Mouse (Mus musculus) adrenal gland, postnatal 36 days (tissue): ENCODE measurements around the gene Gm49336. TPM values are rescaled to one million over a fixed set of nuclear protein-coding genes. Genes with fewer than 3 reads are reported as not detected.

Experiments used
- microRNA-seq: library from miRNA; unstranded; fragments of <30 nt; microRNA quantifications from one replicate; pipeline ENCODE4 v1.2.0, GENCODE M21; 2021
- total RNA-seq, 2 experiments: library from RNA; stranded (reverse); gene quantifications; 2 replicates each; pipeline ENCODE4 v1.2.3; 2021

The Gm49336 gene
- total RNA-seq, 2 experiments from 2014 or later = 35.7 to 47.4 TPM

Small RNA genes lying within 50 kb of the gene (microRNA-seq; reads per million reads assigned to microRNA genes)
- gene Mir719 = not detected

Other genes with a start within 250 kb of the Gm49336 start
- 1 to 10 TPM in 1 of 2 experiments, under 1 TPM in 1; 0.99 to 1.9 TPM for gene Atp8a2, start 54.3 kb downstream of the Gm49336 start, total RNA-seq
- gene Nupl1, start 76 bp downstream of the Gm49336 start, total RNA-seq = not detected
- gene Mtmr6, start 13.7 kb upstream of the Gm49336 start, total RNA-seq = 10 to 100 TPM; 49.1 to 54.7 TPM
- gene Amer2, start 121.8 kb upstream of the Gm49336 start, total RNA-seq = 1 to 10 TPM; 2.2 to 3.1 TPM